Mouse (Mus musculus) C2C12 (cell line): Measurements from ENCODE around the gene Trp53i11.

Experiments
- CTCF ChIP-seq: IDR thresholded peaks from one replicate; pipeline ENCODE4 v1.5.1; 2011; ENCODE audit not compliant: control insufficient read depth, insufficient read depth, insufficient read length
- MAX ChIP-seq: IDR thresholded peaks from one replicate; pipeline ENCODE4 v1.6.1; 2011; ENCODE audit warnings: mild to moderate bottlenecking, control low read depth

- TF ChIP-seq CTCF: no peak
- no peak for TF ChIP-seq MAX
Observed at GRCm38 (mm10) chr2:93200681-93201340, 13.5 kb downstream of the Trp53i11 start.
